Mouse (Mus musculus) midbrain, embryonic 10.5 days (tissue): ENCODE data around the gene Vwa5b1. TPM values are rescaled to one million over a fixed set of nuclear protein-coding genes. Genes with fewer than 3 reads are reported as not detected.

ENCODE experiments used
- DNase-seq: peaks from one replicate; pipeline ENCODE4 v3.0.0-alpha.2; 2017; ENCODE audit warnings: low spot score
- H3K27ac ChIP-seq: fragments of 300-500 bp; sonication (generic); replicated peaks from 2 replicates; pipeline ENCODE4 v1.5.1; 2016; ENCODE audit warnings: mild to moderate bottlenecking
- H3K27me3 ChIP-seq: fragments of 300-500 bp; sonication (generic); 2 replicates; pipeline ENCODE4 v1.6.1; 2016; ENCODE audit warnings: low read depth, mild to moderate bottlenecking; ENCODE audit not compliant: poor library complexity, severe bottlenecking
- H3K36me3 ChIP-seq: fragments of 300-500 bp; sonication (generic); 2 replicates; pipeline ENCODE4 v1.6.1; 2016; ENCODE audit warnings: mild to moderate bottlenecking, moderate library complexity
- H3K4me1 ChIP-seq: fragments of 300-500 bp; sonication (generic); 2 replicates; pipeline ENCODE4 v1.6.1; 2016
- H3K4me3 ChIP-seq: fragments of 300-500 bp; sonication (generic); 2 replicates; pipeline ENCODE4 v1.5.1; 2016; ENCODE audit warnings: mild to moderate bottlenecking, moderate library complexity
- H3K9me3 ChIP-seq: fragments of 300-500 bp; sonication (generic); replicated peaks from 2 replicates; pipeline ENCODE4 v1.6.1; 2016; ENCODE audit warnings: mild to moderate bottlenecking
- WGBS: fragments of 180-500 bp; shearing (Covaris S2); methylation state at CpG from one replicate; pipeline ENCODE4 v1.1.7; 2016; 5-methylcytosine and 5-hydroxymethylcytosine counted together
- polyA plus RNA-seq: library from polyadenylated mRNA; unstranded; fragments of >200 nt; fragmentation: Nextera tagmentation; extraction: Ambion mirVana; gene quantifications from 2 replicates; pipeline ENCODE4 v1.2.1, GENCODE M21; 2016

The Vwa5b1 gene
- polyA plus RNA-seq, 1 experiment from 2014 or later: 0.33 TPM

DNA sequence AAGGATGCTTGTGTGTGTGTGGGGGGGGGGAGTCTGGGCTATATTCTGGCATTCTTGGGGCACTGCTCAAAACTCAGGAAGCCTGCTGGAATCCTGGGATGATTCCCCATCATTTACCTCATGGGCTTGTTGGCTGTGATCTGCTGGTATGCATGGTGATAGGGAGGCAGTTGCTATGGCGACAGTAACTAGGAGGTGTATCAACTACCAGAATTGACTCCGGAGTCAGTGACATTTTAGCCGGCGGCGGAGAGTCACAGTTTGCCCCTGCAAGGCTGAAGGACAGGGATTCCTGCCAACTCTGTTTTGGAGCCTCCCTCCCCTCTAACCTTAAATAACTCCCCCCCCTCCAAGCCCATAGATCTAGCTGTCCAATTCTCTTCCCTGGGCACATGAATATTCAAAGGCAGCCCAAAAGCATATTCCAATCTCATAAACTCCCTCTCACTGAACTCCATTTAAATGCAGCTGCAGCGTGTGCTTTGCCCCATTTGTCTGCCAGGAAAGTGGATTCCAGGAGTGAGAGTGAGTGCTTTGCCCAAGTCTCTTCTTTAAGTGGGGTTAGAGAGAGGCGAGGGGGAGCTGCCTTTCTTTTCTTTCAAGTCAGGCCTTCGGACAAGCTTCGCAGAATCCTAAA, 118.4 kb downstream of the Vwa5b1 start:
- peak; percentile 43 for DNase-seq
- 40% methylated on average over 9 of the region's 9 CpGs for WGBS
- H3K4me3 ChIP-seq: no peak overlapping the region
- no peaks in the 10 kb centered on the region for H3K36me3 ChIP-seq
- peaks cover 29% of the 10 kb centered on the region for H3K4me1 ChIP-seq
- H3K27ac ChIP-seq: no peak overlapping the region
- H3K27me3 ChIP-seq: no peaks in the 10 kb centered on the region; the same call in 1 of the 2 replicates
- H3K9me3 ChIP-seq: no peaks in the 10 kb centered on the region

DNA sequence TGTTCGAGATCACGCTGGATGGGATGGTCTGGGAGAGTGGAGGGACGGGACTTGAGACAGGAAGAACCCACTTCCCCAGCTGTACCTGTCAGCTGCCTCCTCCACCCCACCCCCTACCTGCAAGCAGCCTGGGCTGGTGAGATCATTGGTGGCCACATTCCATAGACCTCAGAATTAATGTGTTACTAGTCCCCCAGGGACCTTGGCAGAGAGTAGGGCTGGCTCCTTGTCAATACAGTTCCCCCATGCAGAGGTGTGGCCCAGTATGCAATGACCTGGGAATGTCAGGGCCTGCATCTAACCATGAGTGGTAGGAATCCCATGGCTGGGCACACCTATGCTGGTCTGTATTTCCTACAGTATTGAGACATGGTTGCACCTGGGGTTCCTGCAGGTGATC, 119.2 kb downstream of the Vwa5b1 start:
- no peak for DNase-seq
- Histone ChIP-seq H3K27ac (no peak overlapping the region), H3K4me1 (peaks cover 22% of the 10 kb centered on the region), H3K9me3 (no peaks in the 10 kb centered on the region), H3K36me3 (no peaks in the 10 kb centered on the region), H3K4me3 (no peak overlapping the region), H3K27me3 (no peaks in the 10 kb centered on the region; the same call in 1 of the 2 replicates)
- 83% methylated on average over 3 of the region's 3 CpGs for WGBS

Other genes starting within 250 kb of the Vwa5b1 start
- 0.06 TPM in 1 of 2 replicates, not detected in the other for gene Fam43b, start 239.4 kb downstream of the Vwa5b1 start, polyA plus RNA-seq
- 19.2 and 22.3 TPM in 2 replicates for gene Mul1, start 201.2 kb downstream of the Vwa5b1 start, polyA plus RNA-seq
- gene Camk2n1, start 181.6 kb downstream of the Vwa5b1 start, polyA plus RNA-seq: 3.3 and 3.9 TPM in 2 replicates
- gene Pla2g2c, start 88.9 kb upstream of the Vwa5b1 start, polyA plus RNA-seq: 0.62 and 0.70 TPM in 2 replicates
- 1.8 and 2.1 TPM in 2 replicates for gene Ubxn10, start 101.3 kb upstream of the Vwa5b1 start, polyA plus RNA-seq
- gene Pla2g2f, start 121.7 kb upstream of the Vwa5b1 start, polyA plus RNA-seq: 0.47 and 0.62 TPM in 2 replicates
- 0.56 and 0.78 TPM in 2 replicates for gene Pla2g2d, start 139.9 kb upstream of the Vwa5b1 start, polyA plus RNA-seq
- 0.22 and 0.37 TPM in 2 replicates for gene Pla2g5, start 227.6 kb upstream of the Vwa5b1 start, polyA plus RNA-seq
- not detected in 2 replicates for gene Gm13030, start 238.1 kb upstream of the Vwa5b1 start, polyA plus RNA-seq
- gene Pla2g2e, start 242.1 kb upstream of the Vwa5b1 start, polyA plus RNA-seq: not detected in 2 replicates